Mouse (Mus musculus): ENCODE results near the gene Olfr697. TPM values are rescaled to one million over a fixed set of nuclear protein-coding genes. Genes with fewer than 3 reads are reported as not detected.

Olfr697 gene
- total RNA-seq (2023), result not detected

DNA sequence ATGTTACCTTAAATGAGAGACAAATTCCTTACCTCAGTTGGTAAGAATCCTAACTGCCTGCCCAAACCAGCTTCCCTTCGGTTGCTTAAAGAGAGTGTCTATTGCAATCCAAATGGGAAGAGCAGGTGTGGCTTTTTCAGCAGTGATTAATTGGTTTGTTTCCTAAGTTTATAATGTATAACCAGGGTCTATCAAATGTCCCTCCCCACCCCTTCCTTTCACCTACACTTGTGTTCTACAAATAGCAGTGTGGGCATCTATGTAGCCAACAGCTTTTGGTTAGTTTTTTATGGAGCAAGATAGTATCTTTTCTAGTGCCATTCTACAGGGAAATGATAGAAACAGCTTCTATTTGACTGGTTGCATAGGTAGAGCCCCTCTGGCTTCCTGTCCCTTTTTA is at the start of gene Olfr697:
Gene Olfr697, minus strand, starts transcription at position 101 of the 400 bp plus-strand sequence.

DNA sequence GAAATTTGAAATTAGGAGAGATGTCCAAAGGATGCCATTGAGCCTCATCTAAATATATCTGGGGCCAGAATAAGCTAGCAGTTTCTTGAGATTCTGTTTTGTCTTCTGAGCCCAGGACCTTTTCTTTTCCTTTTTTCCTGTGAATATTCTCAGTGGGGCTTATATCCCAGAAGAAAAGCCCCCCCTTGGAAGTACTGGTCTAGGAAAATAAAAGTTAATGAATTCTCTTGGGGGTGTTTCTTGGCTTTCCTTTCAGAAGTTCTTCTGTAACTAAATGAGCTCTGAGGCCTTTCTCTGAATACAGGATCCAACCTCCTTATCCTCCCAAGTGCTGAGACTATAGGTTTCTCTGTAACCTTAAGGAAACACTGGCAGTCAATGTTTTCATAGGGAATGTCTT is 13.1 kb upstream of the Olfr697 start, which contains the start of gene Olfr698:
Gene Olfr698, minus strand, starts transcription at position 101 of the 400 bp plus-strand sequence.

DNA sequence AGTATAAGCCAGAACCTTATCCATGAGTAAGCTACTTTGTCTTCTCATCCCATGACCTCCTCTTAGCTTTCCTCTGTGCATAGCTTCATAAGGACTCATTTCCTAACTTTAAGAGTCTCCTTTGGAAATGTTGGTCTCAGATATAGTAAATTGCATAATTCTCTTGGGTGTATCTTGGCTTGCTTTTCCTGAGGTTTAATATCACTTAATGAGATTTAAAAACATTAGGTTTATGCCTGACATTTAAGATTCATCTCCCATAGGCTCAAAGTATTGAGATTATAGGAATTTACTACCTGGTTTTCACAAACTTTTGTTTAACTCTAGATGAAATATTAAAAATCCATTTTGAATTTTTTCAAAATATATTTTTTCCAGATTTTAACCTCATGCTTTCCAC is 25.9 kb downstream of the Olfr697 start, which contains the start of gene Olfr695:
Gene Olfr695, minus strand, starts transcription at position 101 of the 400 bp plus-strand sequence.

DNA sequence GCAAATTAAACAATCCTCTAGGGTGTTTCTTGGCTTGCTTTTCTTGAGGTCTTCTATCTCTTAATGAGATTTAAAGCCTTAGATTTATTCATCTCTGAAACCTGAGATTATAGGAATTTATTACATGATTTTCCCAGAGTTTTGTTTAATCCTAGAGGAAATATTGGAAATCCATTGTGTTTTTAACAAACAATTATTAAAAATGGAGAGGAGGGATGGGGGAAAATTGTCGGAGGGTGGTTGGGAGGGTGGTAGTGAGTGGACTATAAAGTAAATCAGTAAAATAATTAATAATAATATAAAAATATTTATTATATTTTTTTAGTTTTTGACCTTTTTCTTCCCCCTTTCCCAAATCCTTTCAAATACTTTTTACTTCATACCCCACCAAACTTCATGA is 50.5 kb downstream of the Olfr697 start, which contains the start of gene Olfr694:
Gene Olfr694, minus strand, starts transcription at position 101 of the 400 bp plus-strand sequence.

Other genes starting within 250 kb of the Olfr697 start
- gene Olfr693, start 61.9 kb downstream of the Olfr697 start, total RNA-seq (2023), result not detected
- gene Olfr694, start 50.6 kb downstream of the Olfr697 start, total RNA-seq (2023), result not detected
- gene Olfr695, start 26.0 kb downstream of the Olfr697 start, total RNA-seq (2023), result not detected
- not detected for gene Olfr698, start 13.0 kb upstream of the Olfr697 start, total RNA-seq (2023)
- not detected for gene Olfr699, start 50.8 kb upstream of the Olfr697 start, total RNA-seq (2023)
- not detected for gene Olfr700, start 66.4 kb upstream of the Olfr697 start, total RNA-seq (2023)
- not detected for gene Olfr701, start 71.7 kb upstream of the Olfr697 start, total RNA-seq (2023)
- not detected for gene Olfr702, start 91.5 kb upstream of the Olfr697 start, total RNA-seq (2023)
- not detected for gene Olfr703, start 100.9 kb upstream of the Olfr697 start, total RNA-seq (2023)
- gene Olfr704, start 120.7 kb upstream of the Olfr697 start, total RNA-seq (2023), result not detected
- gene Olfr705, start 134.4 kb upstream of the Olfr697 start, total RNA-seq (2023), result not detected
- gene Olfr706, start 145.7 kb upstream of the Olfr697 start, total RNA-seq (2023), result not detected
- gene Olfr707, start 158.8 kb upstream of the Olfr697 start, total RNA-seq (2023), result not detected
- not detected for gene Olfr1532-ps1, start 165.6 kb upstream of the Olfr697 start, total RNA-seq (2023)
- not detected for gene Olfr709-ps1, start 189.8 kb upstream of the Olfr697 start, total RNA-seq (2023)
- not detected for gene Olfr710, start 205.9 kb upstream of the Olfr697 start, total RNA-seq (2023)
- gene Olfr6, start 221.5 kb upstream of the Olfr697 start, total RNA-seq (2023), result not detected
- gene Olfr711, start 233.0 kb upstream of the Olfr697 start, total RNA-seq (2023), result not detected